Mouse (Mus musculus): ENCODE data around the gene Ccdc170. TPM values are rescaled to one million over a fixed set of nuclear protein-coding genes. Genes with fewer than 3 reads are reported as not detected.
A peak's percentile ranks its signal among the peaks of the same experiment; 100 is the strongest.

The Ccdc170 gene
- polyA plus RNA-seq, 1 experiment from 2014 or later: 0.20 TPM

DNA sequence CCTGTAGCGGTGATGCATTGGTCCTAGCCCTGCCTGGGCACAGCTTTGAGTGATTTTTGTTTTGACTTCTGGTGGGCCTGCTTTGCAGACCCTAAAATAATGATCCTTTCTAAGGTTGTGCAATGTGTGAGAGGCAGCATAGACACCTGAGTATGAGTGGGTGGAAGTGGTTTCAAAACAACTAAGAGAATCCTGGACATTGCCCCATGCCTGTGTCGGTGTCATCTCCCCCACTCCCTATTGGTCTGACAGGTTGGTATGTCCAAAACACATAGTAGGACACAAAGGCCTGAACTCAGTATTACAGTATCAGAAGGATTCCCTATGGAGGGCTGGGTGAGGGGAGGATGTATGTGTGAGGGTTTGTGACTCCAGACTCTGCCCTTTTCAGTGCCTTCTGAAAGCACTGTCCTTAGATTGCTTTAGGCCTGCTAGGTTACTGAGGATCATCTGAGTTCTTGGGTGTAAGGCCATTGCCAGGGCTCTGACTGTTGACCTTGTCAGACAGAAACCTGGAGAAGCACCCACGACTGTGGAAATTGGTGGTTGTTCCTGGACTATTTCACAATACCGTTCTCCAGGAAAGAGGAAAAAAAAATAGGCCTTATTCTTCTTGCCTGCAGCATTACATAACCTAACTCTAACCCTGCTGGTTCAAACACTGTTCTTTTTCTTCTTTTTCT lies 122.4 kb downstream of the Ccdc170 start:
- no peaks in the 10 kb centered on the region for H3K9me3 ChIP-seq
- ATAC-seq (ENCODE audit: low FRiP score, low read depth): no peak
- H3K27me3 ChIP-seq: no peaks in the 10 kb centered on the region
- no peak overlapping the region for H3K4me2 ChIP-seq (replicated peaks)
- H3K4me1 ChIP-seq: no peaks in the 10 kb centered on the region
- H3K4me3 ChIP-seq: no peak overlapping the region
- 83% methylated on average over 4 of the region's 4 CpGs for WGBS
- no peak overlapping the region for H3K9ac ChIP-seq
- H3K36me3 ChIP-seq: no peaks in the 10 kb centered on the region
- H3K27ac ChIP-seq: no peak overlapping the region

DNA sequence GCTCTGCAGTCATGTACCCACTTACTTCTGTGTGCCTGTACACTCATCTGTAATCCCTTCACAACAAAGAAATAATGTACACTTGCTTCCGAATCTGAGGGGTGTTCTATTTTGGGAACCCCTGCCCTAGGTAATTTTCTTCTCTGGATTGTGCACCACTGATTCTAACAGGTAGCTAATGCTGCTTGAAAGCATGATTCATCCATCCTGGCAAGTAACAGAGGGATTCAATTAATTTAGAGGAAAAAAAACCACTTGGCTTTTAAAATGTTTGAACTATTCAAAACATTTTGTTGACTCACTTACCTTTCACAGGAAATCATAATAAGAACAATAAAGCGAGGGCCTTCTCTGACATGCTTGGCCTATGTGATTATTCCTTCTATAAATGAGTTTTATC lies 127.9 kb downstream of the Ccdc170 start:
- Histone ChIP-seq H3K27ac (no peak overlapping the region), H3K4me2 (replicated peaks) (no peak overlapping the region), H3K4me1 (peaks cover 22% of the 10 kb centered on the region), H3K4me3 (no peak overlapping the region), H3K9ac (no peak overlapping the region), H3K9me3 (no peaks in the 10 kb centered on the region), H3K36me3 (no peaks in the 10 kb centered on the region), H3K27me3 (no peaks in the 10 kb centered on the region)
- 52% methylated on average over 2 of the region's 2 CpGs for WGBS
- ATAC-seq (ENCODE audit: low FRiP score, low read depth): no peak

DNA sequence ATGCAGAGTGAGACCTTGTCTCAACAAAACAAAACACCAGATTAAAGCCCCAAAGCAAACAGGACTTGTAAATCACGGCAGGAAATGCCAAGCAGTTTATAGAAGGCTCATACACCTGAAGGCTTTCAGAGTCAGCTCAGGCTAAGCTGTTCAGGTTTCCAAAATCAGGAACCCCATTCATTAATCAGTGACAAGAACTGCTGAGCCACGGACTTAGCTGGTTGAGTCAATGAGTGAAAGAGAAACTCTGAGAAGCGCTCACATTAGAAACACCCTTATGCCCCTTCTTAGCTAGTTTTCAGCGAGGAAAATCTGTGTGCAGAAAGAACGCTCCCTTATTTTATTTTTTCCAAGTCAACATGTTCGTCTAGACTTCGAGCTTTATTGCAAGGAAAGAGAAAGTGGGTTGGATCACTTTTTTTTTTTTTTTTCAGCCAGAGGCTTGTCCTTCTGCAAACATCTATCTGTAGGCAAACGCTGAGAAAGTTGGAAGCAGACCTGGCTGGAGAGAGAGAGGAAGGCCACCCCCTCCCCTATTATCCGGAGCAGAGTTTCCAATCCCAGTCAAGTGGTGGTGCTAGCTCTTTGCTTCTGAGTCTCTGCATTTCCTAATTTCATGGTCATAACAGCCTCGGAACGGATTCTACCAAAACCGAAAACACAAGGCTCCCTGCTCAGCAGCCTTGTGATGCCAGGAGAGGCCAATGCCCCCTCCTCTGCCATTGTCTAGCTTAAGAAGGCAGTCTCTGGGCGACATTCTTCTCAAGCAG lies 129.3 kb downstream of the Ccdc170 start, which contains the start of gene Esr1:
Gene Esr1 (plus strand): TSS at position 208 of the 770 bp plus-strand sequence.
- Histone ChIP-seq H3K36me3 (no peaks in the 10 kb centered on the region), H3K4me2 (replicated peaks) (peak within 1 kb of the TSS; percentile 61), H3K9ac (peak within 1 kb of the TSS; percentile 39; the same call in 1 of the 2 replicates), H3K4me1 (peaks cover 22% of the 10 kb centered on the region), H3K27me3 (no peaks in the 10 kb centered on the region), H3K9me3 (no peaks in the 10 kb centered on the region), H3K4me3 (peak within 1 kb of the TSS; percentile 35), H3K27ac (peak within 1 kb of the TSS; percentile 52; the same call in 1 of the 2 replicates)
- ATAC-seq (ENCODE audit: low FRiP score, low read depth): peak; percentile 70; the same call in 1 of the 2 replicates
- 19% methylated on average over 13 of the region's 13 CpGs for WGBS

Other genes starting within 250 kb of the Ccdc170 start
- 29.7 and 30.9 TPM in 2 replicates for gene Akap12, start 216.1 kb upstream of the Ccdc170 start, polyA plus RNA-seq (2015; fragmentation: Nextera tagmentation; extraction: Ambion mirVana)
- gene Zbtb2, start 94.4 kb upstream of the Ccdc170 start, polyA plus RNA-seq (2015; fragmentation: Nextera tagmentation; extraction: Ambion mirVana): 14.6 and 16.4 TPM in 2 replicates
- gene Rmnd1, start 50.1 kb upstream of the Ccdc170 start, polyA plus RNA-seq (2015; fragmentation: Nextera tagmentation; extraction: Ambion mirVana): 52.3 and 54.8 TPM in 2 replicates
- 21.6 and 22.2 TPM in 2 replicates for gene Armt1, start 50.0 kb upstream of the Ccdc170 start, polyA plus RNA-seq (2015; fragmentation: Nextera tagmentation; extraction: Ambion mirVana)
- 0.86 and 0.92 TPM in 2 replicates for gene Esr1, start 129.1 kb downstream of the Ccdc170 start, polyA plus RNA-seq (2015; fragmentation: Nextera tagmentation; extraction: Ambion mirVana)